Mouse (Mus musculus) olfactory bulb, adult 2 months (tissue): ENCODE results near the gene E2f1.

ENCODE experiments used
- CTCF ChIP-seq: fragments of 200-500 bp; IDR thresholded peaks from 2 replicates; pipeline ENCODE4 v1.5.1; 2012; ENCODE audit warnings: low read depth, mild to moderate bottlenecking, low read length, moderate library complexity; ENCODE audit not compliant: insufficient read depth
- POLR2A ChIP-seq: fragments of 200-500 bp; IDR thresholded peaks from 2 replicates; pipeline ENCODE4 v1.6.1; 2012; ENCODE audit warnings: mild to moderate bottlenecking, low read depth, low read length, moderate library complexity; ENCODE audit not compliant: insufficient read depth

DNA sequence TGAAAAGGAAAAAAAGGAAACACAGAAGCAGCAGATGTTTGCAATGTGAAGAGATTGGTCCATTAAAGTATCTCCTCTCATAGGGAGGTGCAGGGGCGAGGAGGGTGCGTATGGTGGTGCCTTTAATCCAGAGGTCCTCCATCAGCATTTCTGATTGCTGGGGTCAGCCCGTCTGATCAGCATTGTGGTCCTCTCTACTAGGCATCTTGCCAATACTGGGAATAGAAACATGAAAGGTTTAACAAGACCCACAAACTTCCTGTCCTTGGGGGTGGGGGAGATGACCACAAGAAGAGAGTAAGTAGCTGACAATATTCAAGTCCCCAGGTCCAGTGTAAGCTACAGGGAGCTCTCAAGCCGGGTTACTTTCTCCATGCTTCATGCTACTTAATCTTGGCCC is 974 bp upstream of the E2f1 start:
- TF ChIP-seq CTCF (no peak), POLR2A (no peak)
